Comparison of ENCODE assay signal across 29 mouse cellular contexts in genomic region chr2:75142675-75143074, GRCm38 (mm10).
DNase-seq lines count a peak whose midpoint lies in the region; ATAC-seq and TF ChIP-seq lines count a peak whose summit lies in the region.
"Had no signal": no experiment of that assay in that cellular context is flagged by ENCODE, and none has a peak within 500 bp of the region (broad histone marks: within the 10 kb centered on the region; RNA-seq: fewer than 3 reads in every experiment).

No protein-coding gene starts in this region.

- 4% methylated on average over 2 of the region's 2 CpGs for WGBS in midbrain, embryonic 10.5 days
- WGBS in midbrain, embryonic 15.5 days, result 9% methylated on average over 2 of the region's 2 CpGs
- 30% methylated on average over 2 of the region's 2 CpGs for WGBS in lung, postnatal 0 days

- no peak for ATAC-seq in midbrain, embryonic 15.5 days (replicated peaks)
- ATAC-seq in lung, postnatal 0 days, result no peak
- ATAC-seq: forebrain, embryonic 13.5 days; midbrain, embryonic 13.5 days had no signal

- H3K4me2 ChIP-seq in midbrain, embryonic 15.5 days, result no peak overlapping the region
- no peak overlapping the region for H3K4me2 ChIP-seq in lung, postnatal 0 days (replicated peaks; ENCODE audit: low read depth, low read length)
- H3K4me2 ChIP-seq: forebrain, embryonic 13.5 days; heart, embryonic 12.5 days; hindbrain, embryonic 14.5 days; limb, embryonic 13.5 days; liver, embryonic 11.5 days; lung, embryonic 15.5 days; midbrain, embryonic 13.5 days; stomach, embryonic 15.5 days had no signal

- TF ChIP-seq CTCF in lung, postnatal 0 days (IDR thresholded peaks at IDR 0.05), result no peak

- H3K9me3 ChIP-seq in midbrain, embryonic 10.5 days (replicated peaks), result no peaks in the 10 kb centered on the region
- H3K9me3 ChIP-seq in midbrain, embryonic 15.5 days, result no peaks in the 10 kb centered on the region
- no peaks in the 10 kb centered on the region for H3K9me3 ChIP-seq in lung, postnatal 0 days (ENCODE audit: low read length)
- H3K9me3 ChIP-seq: forebrain, embryonic 13.5 days; heart, embryonic 12.5 days; limb, embryonic 13.5 days; lung, embryonic 15.5 days; megakaryocyte, embryonic 14.5 days; midbrain, embryonic 13.5 days; stomach, embryonic 15.5 days had no signal

- H3K4me3 ChIP-seq in midbrain, embryonic 10.5 days, result no peak overlapping the region
- H3K4me3 ChIP-seq in midbrain, embryonic 15.5 days, result no peak overlapping the region
- H3K4me3 ChIP-seq in lung, postnatal 0 days (ENCODE audit: low read depth, low read length), result no peak overlapping the region
- H3K4me3 ChIP-seq: forebrain, embryonic 13.5 days; heart, embryonic 12.5 days; layer of hippocampus, adult 2 months; limb, embryonic 13.5 days; lung, embryonic 15.5 days; megakaryocyte, embryonic 14.5 days; midbrain, embryonic 13.5 days; stomach, embryonic 15.5 days had no signal

- peaks cover 21% of the 10 kb centered on the region for H3K4me1 ChIP-seq in midbrain, embryonic 10.5 days
- peaks cover 10% of the 10 kb centered on the region for H3K4me1 ChIP-seq in midbrain, embryonic 15.5 days
- 0 out of 2 replicates have a peak, but pooled peaks cover 2% of the 10 kb centered on the region for H3K4me1 ChIP-seq in lung, postnatal 0 days (ENCODE audit: insufficient read depth, low read depth, low read length)

- TF ChIP-seq EP300 in lung, postnatal 0 days (IDR thresholded peaks at IDR 0.05), result no peak

- H3K9ac ChIP-seq in midbrain, embryonic 15.5 days, result no peak overlapping the region
- no peak overlapping the region for H3K9ac ChIP-seq in lung, postnatal 0 days (replicated peaks; ENCODE audit: low read depth)
- H3K9ac ChIP-seq: forebrain, embryonic 13.5 days; heart, embryonic 12.5 days; hindbrain, embryonic 14.5 days; limb, embryonic 13.5 days; lung, embryonic 15.5 days; midbrain, embryonic 13.5 days; stomach, embryonic 15.5 days had no signal

- peaks cover 82% of the 10 kb centered on the region for H3K27me3 ChIP-seq in midbrain, embryonic 10.5 days (ENCODE audit: low read depth, poor library complexity, severe bottlenecking)
- peaks cover 21% of the 10 kb centered on the region for H3K27me3 ChIP-seq in midbrain, embryonic 15.5 days (replicated peaks)
- peaks cover 29% of the 10 kb centered on the region for H3K27me3 ChIP-seq in lung, postnatal 0 days (replicated peaks; ENCODE audit: insufficient read depth, low read length)

- H3K27ac ChIP-seq in midbrain, embryonic 10.5 days (replicated peaks), result no peak overlapping the region
- no peak overlapping the region for H3K27ac ChIP-seq in midbrain, embryonic 15.5 days
- no peak overlapping the region for H3K27ac ChIP-seq in lung, postnatal 0 days (ENCODE audit: low read length)
- H3K27ac ChIP-seq: forebrain, embryonic 13.5 days; hindbrain, embryonic 14.5 days; layer of hippocampus, adult 2 months; limb, embryonic 13.5 days; lung, embryonic 15.5 days; midbrain, embryonic 13.5 days; stomach, embryonic 15.5 days had no signal

- DNase-seq in adrenal gland, adult (ENCODE audit: inconsistent age in 2 of 2, low spot score in 1 of 2), result peak; percentile 13 to 59
- DNase-seq in adrenal gland, postnatal 4 days (ENCODE audit: low spot score in 2 of 2), result no peak
- DNase-seq in midbrain, embryonic 10.5 days (ENCODE audit: low spot score), result peak; percentile 38
- DNase-seq in adrenal gland, postnatal 25 days, result peak; percentile 12
- DNase-seq in lung, postnatal 0 days (ENCODE audit: low spot score), result no peak
- DNase-seq in left cerebral cortex, adult 11 months (ENCODE audit: low spot score), result no peak
- DNase-seq in cerebellum, adult 8-10 months, result no peak
- DNase-seq: cerebellum, adult 11 months; cerebellum, adult 9-11 months; gastrocnemius, postnatal 25 days; heart, adult 18-20 months; heart, postnatal 4 days; kidney, adult 11 months; lung, postnatal 4 days; retina, postnatal 1 day; right cerebral cortex, postnatal 14 days; thymus, adult 2 months; thymus, postnatal 36 days had no signal

- no peaks in the 10 kb centered on the region for H3K36me3 ChIP-seq in midbrain, embryonic 10.5 days
- H3K36me3 ChIP-seq in midbrain, embryonic 15.5 days (replicated peaks), result no peaks in the 10 kb centered on the region
- H3K36me3 ChIP-seq in lung, postnatal 0 days (ENCODE audit: insufficient read depth, low read length), result no peaks in the 10 kb centered on the region
- H3K36me3 ChIP-seq: heart, embryonic 12.5 days; limb, embryonic 13.5 days; lung, embryonic 15.5 days; midbrain, embryonic 13.5 days; stomach, embryonic 15.5 days had no signal

Comparison
In these comparisons a context has a peak if more than half of its experiments do, and no peak if none do; other contexts are left out.
1. DNase-seq: peak in adrenal gland, adult (2 of 2), midbrain, embryonic 10.5 days (single experiment) and adrenal gland, postnatal 25 days (single experiment); none in adrenal gland, postnatal 4 days (0 of 2), lung, postnatal 0 days (single experiment), left cerebral cortex, adult 11 months (single experiment) and cerebellum, adult 8-10 months (single experiment).